Mouse (Mus musculus) hindbrain, embryonic 13.5 days (tissue): ENCODE results near the gene Dusp27. TPM values are rescaled to one million over a fixed set of nuclear protein-coding genes. Genes with fewer than 3 reads are reported as not detected.
A peak's percentile ranks its signal among the peaks of the same experiment; 100 is the strongest.

Experiments
- ATAC-seq: fragments of 200-750 bp; cut with Nextera tagmentation; 2 replicates; pipeline ENCODE4 v1.8.0; 2017; ENCODE audit warnings: moderate TSS enrichment; ENCODE audit not compliant: low FRiP score
- H3K27ac ChIP-seq: fragments of 300-500 bp; sonication (generic); 2 replicates; pipeline ENCODE4 v1.5.1; 2015; ENCODE audit warnings: inconsistent platforms, mild to moderate bottlenecking, moderate library complexity
- H3K27me3 ChIP-seq: fragments of 300-500 bp; sonication (generic); 2 replicates; pipeline ENCODE4 v1.6.1; 2015; ENCODE audit warnings: mild to moderate bottlenecking, inconsistent platforms
- H3K36me3 ChIP-seq: fragments of 300-500 bp; sonication (generic); 2 replicates; pipeline ENCODE4 v1.6.1; 2015; ENCODE audit warnings: mild to moderate bottlenecking, inconsistent platforms
- H3K4me1 ChIP-seq: fragments of 300-500 bp; sonication (generic); replicated peaks from 2 replicates; pipeline ENCODE4 v1.6.1; 2015; ENCODE audit warnings: inconsistent platforms
- H3K4me2 ChIP-seq: fragments of 300-500 bp; sonication (generic); 2 replicates; pipeline ENCODE4 v1.6.1; 2015; ENCODE audit warnings: inconsistent platforms, mild to moderate bottlenecking, moderate library complexity
- H3K4me3 ChIP-seq: fragments of 300-500 bp; sonication (generic); 2 replicates; pipeline ENCODE4 v1.5.1; 2015; ENCODE audit warnings: mild to moderate bottlenecking, inconsistent platforms
- H3K9ac ChIP-seq: fragments of 300-500 bp; sonication (generic); 2 replicates; pipeline ENCODE4 v1.6.1; 2015; ENCODE audit warnings: mild to moderate bottlenecking, inconsistent platforms
- H3K9me3 ChIP-seq: fragments of 300-500 bp; sonication (generic); 2 replicates; pipeline ENCODE4 v1.6.1; 2016; ENCODE audit warnings: inconsistent platforms
- WGBS: fragments of 180-500 bp; shearing (Covaris S2); methylation state at CpG from one replicate; pipeline ENCODE4 v1.1.7; 2015; 5-methylcytosine and 5-hydroxymethylcytosine counted together
- polyA plus RNA-seq: library from polyadenylated mRNA; unstranded; fragments of >200 nt; fragmentation: Nextera tagmentation; extraction: Ambion mirVana; gene quantifications from 2 replicates; pipeline ENCODE4 v1.2.1, GENCODE M21; 2015

The Dusp27 gene
- polyA plus RNA-seq, 1 experiment from 2014 or later = 1.2 TPM

GRCm38 (mm10) chr1:166089337-166089736, 38.4 kb downstream of the Dusp27 start:
- peak overlapping the region; percentile 67; the same call in 1 of the 2 replicates for H3K27ac ChIP-seq

DNA sequence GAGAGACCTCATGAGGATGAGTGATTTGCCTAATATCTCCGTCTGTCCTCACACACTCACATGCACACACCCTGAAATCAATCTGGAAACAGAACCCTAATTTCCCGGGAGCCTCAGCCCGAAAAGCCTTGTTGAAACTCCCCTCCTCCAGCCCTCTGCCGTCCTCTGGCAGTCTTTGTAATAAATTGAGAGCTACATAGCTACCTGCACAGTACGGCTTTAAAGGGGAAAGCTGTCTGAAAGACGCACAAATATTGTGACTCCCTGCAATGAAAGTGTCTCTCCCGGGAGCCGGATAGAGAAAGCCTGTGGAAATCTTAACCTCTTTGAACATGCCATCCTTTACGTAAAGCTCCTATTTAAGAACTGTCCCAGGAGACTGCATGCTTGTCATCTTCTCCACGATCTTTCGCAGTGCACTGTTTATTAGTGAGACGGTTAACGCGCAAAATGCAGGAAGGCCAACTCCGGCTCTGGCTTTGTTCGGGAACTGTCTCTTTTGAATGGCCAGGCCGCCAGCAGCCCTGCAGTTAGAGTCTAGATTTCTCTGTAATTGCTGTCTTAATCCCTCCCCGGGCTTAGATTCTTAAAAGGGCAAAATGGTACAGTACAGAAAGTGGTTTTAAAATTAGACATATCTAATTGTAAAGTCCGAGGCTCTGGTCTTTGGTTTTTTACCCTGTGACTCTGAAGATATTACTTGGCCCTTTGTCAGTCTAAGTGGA, 39.1 kb downstream of the Dusp27 start:
- Histone ChIP-seq H3K9me3 (no peaks in the 10 kb centered on the region), H3K4me3 (no peak overlapping the region), H3K36me3 (no peaks in the 10 kb centered on the region), H3K4me1 (peaks cover 15% of the 10 kb centered on the region), H3K27ac (peak overlapping the region; percentile 67), H3K4me2 (no peak overlapping the region), H3K27me3 (no peaks in the 10 kb centered on the region), H3K9ac (peak overlapping the region; percentile 24; the same call in 1 of the 2 replicates)
- WGBS = 45% methylated on average over 19 of the region's 19 CpGs
- no peak for ATAC-seq

More at GRCm38 (mm10) chr1:166089337-166089736, 38.4 kb downstream of the Dusp27 start:
- Histone ChIP-seq H3K36me3 (no peaks in the 10 kb centered on the region), H3K4me1 (peaks cover 15% of the 10 kb centered on the region), H3K4me2 (no peak overlapping the region), H3K9me3 (no peaks in the 10 kb centered on the region), H3K4me3 (no peak overlapping the region), H3K9ac (no peak overlapping the region), H3K27me3 (no peaks in the 10 kb centered on the region)
- ATAC-seq = no peak
- 70% methylated on average over 3 of the region's 3 CpGs for WGBS

- Histone ChIP-seq H3K9ac (no peak overlapping the region), H3K27me3 (no peaks in the 10 kb centered on the region), H3K27ac (no peak overlapping the region), H3K36me3 (no peaks in the 10 kb centered on the region), H3K9me3 (no peaks in the 10 kb centered on the region), H3K4me2 (no peak overlapping the region), H3K4me3 (no peak overlapping the region), H3K4me1 (no peaks in the 10 kb centered on the region)
- 78% methylated on average over 6 of the region's 6 CpGs for WGBS
- ATAC-seq = no peak
Observed at GRCm38 (mm10) chr1:166077052-166077735, 50.5 kb downstream of the Dusp27 start.

GRCm38 (mm10) chr1:166067856-166068440, 59.8 kb downstream of the Dusp27 start:
- no peak overlapping the region for H3K27ac ChIP-seq
- H3K9ac ChIP-seq = no peak overlapping the region
- H3K4me2 ChIP-seq = no peak overlapping the region
- WGBS = 81% methylated on average over 2 of the region's 2 CpGs
- no peak overlapping the region for H3K4me3 ChIP-seq
- H3K36me3 ChIP-seq = no peaks in the 10 kb centered on the region
- no peak for ATAC-seq
- H3K4me1 ChIP-seq = no peaks in the 10 kb centered on the region; the same call in 1 of the 2 replicates
- no peaks in the 10 kb centered on the region; the same call in 1 of the 2 replicates for H3K9me3 ChIP-seq
- H3K27me3 ChIP-seq = no peaks in the 10 kb centered on the region

DNA sequence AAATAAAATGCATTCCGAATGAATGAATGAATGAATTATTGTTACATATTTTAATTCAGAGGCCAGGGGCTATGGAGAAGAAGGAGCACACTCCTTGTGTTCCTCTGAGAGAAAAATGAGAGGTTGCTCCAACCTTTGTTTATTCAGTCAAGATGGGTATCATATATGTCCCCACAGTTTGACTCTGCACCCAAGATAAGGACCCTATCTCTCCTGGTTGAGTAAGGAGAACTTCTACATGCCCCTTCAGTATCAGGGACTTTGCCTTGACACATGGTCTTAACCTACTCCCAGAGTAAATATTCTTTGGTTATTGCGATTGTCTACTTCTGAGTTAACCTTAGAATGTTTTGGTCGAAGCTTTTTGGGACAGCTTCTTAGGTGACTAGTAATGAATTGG, 63.9 kb downstream of the Dusp27 start:
- Histone ChIP-seq H3K9me3 (no peaks in the 10 kb centered on the region; the same call in 1 of the 2 replicates), H3K4me1 (peaks cover 2% of the 10 kb centered on the region; the same call in 1 of the 2 replicates), H3K27ac (no peak overlapping the region), H3K36me3 (no peaks in the 10 kb centered on the region), H3K4me3 (no peak overlapping the region), H3K27me3 (no peaks in the 10 kb centered on the region), H3K9ac (no peak overlapping the region), H3K4me2 (no peak overlapping the region)
- WGBS = 93% methylated on average over 3 of the region's 3 CpGs
- no peak for ATAC-seq

DNA sequence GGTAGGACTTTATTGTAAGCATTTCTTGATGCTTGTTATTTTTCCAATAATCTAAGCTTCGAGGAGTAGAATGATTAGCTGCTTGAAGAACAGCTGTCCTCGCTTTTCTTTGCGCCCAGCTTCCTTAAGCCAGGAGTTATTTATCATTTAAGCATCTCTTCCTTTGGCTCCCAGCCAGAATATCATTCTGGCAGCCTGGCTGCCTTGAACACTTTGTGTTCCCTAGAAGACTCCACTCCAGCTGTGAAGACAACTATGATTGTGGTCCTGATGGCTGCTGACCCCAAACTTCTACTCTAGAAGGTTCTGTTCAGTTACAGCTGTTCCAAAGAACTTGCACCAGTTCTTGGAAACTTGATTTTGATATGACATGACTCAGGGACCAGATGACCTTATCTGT, 66.2 kb downstream of the Dusp27 start:
- Histone ChIP-seq H3K4me2 (no peak overlapping the region), H3K27me3 (no peaks in the 10 kb centered on the region), H3K4me3 (no peak overlapping the region), H3K9ac (no peak overlapping the region), H3K27ac (no peak overlapping the region), H3K4me1 (peaks cover 5% of the 10 kb centered on the region), H3K9me3 (no peaks in the 10 kb centered on the region), H3K36me3 (no peaks in the 10 kb centered on the region)
- no peak for ATAC-seq
- 50% methylated on average over 3 of the region's 3 CpGs for WGBS

DNA sequence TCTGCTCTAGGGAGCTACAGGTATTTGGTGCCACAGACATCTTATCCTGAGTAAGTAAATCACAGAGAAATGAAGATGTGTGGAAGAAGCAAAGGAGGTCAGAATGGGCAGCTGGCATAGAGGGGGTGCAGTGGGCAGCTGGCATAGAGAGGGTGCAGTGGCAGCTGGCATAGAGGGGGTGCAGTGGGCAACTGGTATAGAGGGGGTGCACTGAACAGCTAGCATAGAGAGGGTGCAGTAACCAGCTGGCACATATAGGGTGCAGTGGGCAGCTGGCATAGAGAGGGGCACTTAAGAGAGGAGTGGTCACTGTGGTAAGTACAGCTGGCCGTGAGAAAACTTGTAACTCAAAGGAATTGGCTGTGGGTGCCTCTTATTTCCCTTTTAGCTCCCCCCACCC, 67.3 kb downstream of the Dusp27 start:
- WGBS = 86% methylated on average over 1 of the region's 1 CpGs
- no peak overlapping the region for H3K27ac ChIP-seq
- no peaks in the 10 kb centered on the region for H3K9me3 ChIP-seq
- no peak overlapping the region for H3K9ac ChIP-seq
- H3K27me3 ChIP-seq = peaks cover 4% of the 10 kb centered on the region
- H3K4me3 ChIP-seq = no peak overlapping the region
- H3K36me3 ChIP-seq = no peaks in the 10 kb centered on the region
- peaks cover 17% of the 10 kb centered on the region for H3K4me1 ChIP-seq
- H3K4me2 ChIP-seq = no peak overlapping the region
- no peak for ATAC-seq

DNA sequence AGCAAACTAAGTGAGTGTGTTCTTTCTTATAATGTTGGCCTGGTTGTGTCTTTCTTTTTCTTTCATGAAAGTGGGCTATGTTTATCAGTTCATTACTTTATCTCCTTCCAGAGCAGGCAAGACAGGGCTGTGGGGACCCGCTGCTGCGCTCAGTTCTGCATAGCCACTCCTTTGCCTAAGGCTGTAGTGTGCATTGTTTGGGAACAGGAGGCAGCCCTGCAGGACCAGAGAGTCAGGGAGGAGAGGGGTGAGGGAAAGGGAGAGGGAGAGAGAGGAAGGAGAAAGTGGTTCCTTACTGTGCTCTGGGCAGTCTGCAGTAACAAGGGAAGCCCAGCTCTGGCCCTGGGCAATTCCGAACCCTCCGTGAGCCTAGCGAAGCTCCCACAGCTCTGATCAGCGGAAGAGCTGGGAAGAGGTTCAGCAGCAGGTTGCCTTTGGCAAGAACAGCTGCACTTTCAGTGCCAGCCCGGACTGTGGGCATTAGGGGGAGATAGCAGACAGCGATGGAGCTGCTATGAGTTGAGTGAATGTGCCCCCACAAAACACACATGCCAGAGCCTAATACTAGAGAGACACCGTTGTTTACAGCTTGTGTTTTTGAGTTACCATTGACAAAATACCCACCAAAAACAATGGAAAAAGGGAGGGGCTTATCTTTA, 71.5 kb downstream of the Dusp27 start:
- 0 out of 2 replicates have a peak overlapping the region, but pooled peaks have one; percentile 7 for H3K4me2 ChIP-seq
- H3K4me3 ChIP-seq = no peak overlapping the region
- H3K4me1 ChIP-seq = peaks cover 25% of the 10 kb centered on the region
- 19% methylated on average over 9 of the region's 9 CpGs for WGBS
- peak; percentile 43 for ATAC-seq
- no peak overlapping the region for H3K9ac ChIP-seq
- no peaks in the 10 kb centered on the region for H3K9me3 ChIP-seq
- no peak overlapping the region for H3K27ac ChIP-seq
- no peaks in the 10 kb centered on the region for H3K36me3 ChIP-seq
- H3K27me3 ChIP-seq = peaks cover 14% of the 10 kb centered on the region

DNA sequence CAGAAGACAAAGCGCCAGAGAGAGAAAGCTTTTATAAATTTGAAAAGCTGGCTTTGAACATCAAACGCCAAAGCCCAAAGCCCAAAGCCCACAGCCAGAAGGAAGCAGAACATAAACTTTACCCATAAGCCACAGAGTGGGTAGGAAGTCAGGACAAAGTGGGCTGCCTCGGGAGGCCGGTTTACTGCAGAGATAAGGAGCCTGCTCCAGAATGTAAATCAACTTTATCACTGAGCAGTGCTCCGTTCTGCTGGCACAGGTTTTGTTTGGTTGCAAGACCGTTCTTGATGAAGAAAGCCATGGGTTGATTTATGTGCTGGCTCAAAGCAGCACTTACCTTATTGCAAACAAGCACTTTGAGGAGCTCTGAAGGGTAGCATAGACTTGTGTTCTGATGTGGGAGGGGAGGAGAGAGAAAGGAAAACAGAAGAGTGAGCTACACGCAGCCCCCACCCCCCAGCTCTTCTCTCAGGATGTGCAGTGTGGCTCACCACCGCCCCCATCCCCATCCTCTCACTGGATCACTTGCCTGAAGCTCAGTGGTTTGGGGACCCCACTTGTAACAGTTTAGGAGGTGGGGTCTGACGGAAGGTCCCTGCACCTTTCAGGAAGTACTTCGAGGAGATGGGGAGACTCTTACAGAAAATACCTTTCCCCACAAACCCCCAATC, 74.3 kb downstream of the Dusp27 start:
- no peak overlapping the region for H3K4me2 ChIP-seq

GRCm38 (mm10) chr1:166049046-166049827, 78.5 kb downstream of the Dusp27 start:
- H3K4me2 ChIP-seq = peak overlapping the region; percentile 84
- H3K4me1 ChIP-seq = peaks cover 50% of the 10 kb centered on the region
- no peaks in the 10 kb centered on the region for H3K36me3 ChIP-seq
- ATAC-seq = peak; percentile 77
- peaks cover 43% of the 10 kb centered on the region for H3K27me3 ChIP-seq
- peak overlapping the region; percentile 36 for H3K27ac ChIP-seq
- 8% methylated on average over 11 of the region's 11 CpGs for WGBS
- H3K9me3 ChIP-seq = no peaks in the 10 kb centered on the region
- 0 out of 2 replicates have a peak overlapping the region, but pooled peaks have one; percentile 63 for H3K9ac ChIP-seq
- peak overlapping the region; percentile 43 for H3K4me3 ChIP-seq

More for the DNA sequence above, 74.3 kb downstream of the Dusp27 start:
- Histone ChIP-seq H3K36me3 (no peaks in the 10 kb centered on the region), H3K27ac (no peak overlapping the region), H3K9me3 (no peaks in the 10 kb centered on the region), H3K4me3 (no peak overlapping the region), H3K4me1 (peaks cover 38% of the 10 kb centered on the region), H3K9ac (no peak overlapping the region), H3K27me3 (peaks cover 19% of the 10 kb centered on the region)
- 33% methylated on average over 10 of the region's 10 CpGs for WGBS
- no peak for ATAC-seq

DNA sequence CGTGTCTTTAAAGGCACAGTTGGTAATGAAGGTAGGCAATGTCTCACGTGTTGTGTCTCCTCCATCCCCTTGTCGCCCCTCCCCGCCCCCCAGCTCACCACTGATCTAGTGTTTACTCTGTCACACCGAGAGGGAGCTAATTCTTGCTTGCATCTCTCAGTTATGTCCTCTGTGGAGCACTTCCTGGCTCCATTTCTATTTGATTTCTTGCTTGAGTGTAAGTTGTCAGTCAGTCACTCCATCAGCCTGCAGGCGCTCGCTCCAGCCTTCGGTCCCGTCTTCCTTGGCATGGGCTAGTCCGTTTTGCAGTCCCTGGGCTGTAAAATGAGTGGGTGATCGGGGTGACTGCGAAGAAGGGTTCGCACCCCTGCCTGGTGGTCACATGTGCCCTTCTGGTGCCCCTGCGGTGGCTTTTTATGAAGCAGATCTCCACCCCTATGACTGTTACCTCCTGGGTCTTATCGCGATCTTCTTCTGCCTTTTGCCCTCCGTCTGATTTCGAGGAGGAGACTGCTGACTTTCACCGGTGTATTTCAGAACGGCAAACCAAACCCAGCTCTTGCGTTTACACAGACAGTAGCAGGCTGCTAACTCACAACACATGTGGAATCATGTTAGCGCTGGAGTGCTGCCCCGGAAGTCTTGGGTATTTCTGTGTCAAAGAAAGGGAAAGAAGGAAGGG, 79.4 kb downstream of the Dusp27 start:
- Histone ChIP-seq H3K36me3 (no peaks in the 10 kb centered on the region), H3K9ac (peak overlapping the region; percentile 63), H3K4me3 (peak overlapping the region; percentile 43), H3K4me2 (peak overlapping the region; percentile 84), H3K27me3 (peaks cover 36% of the 10 kb centered on the region), H3K4me1 (peaks cover 47% of the 10 kb centered on the region), H3K9me3 (no peaks in the 10 kb centered on the region), H3K27ac (peak overlapping the region; percentile 36)
- under 1% methylated on average over 23 of the region's 23 CpGs for WGBS
- no peak for ATAC-seq
